Mouse (Mus musculus) stomach, postnatal 0 days (tissue): ENCODE data around the gene Mical2. TPM values are rescaled to one million over a fixed set of nuclear protein-coding genes. Genes with fewer than 3 reads are reported as not detected.

ENCODE experiments used
- ATAC-seq: fragments of 200-750 bp; cut with Nextera tagmentation; 2 replicates; pipeline ENCODE4 v1.8.0; 2017; ENCODE audit not compliant: low FRiP score, low TSS enrichment
- DNase-seq: peaks from one replicate; pipeline ENCODE4 v3.0.0-alpha.2; 2016; ENCODE audit warnings: low spot score
- H3K27ac ChIP-seq: fragments of 300-500 bp; sonication (generic); replicated peaks from 2 replicates; pipeline ENCODE4 v1.5.1; 2014; ENCODE audit warnings: mild to moderate bottlenecking, control low read depth
- H3K27me3 ChIP-seq: fragments of 300-500 bp; sonication (generic); 2 replicates; pipeline ENCODE4 v1.6.1; 2014; ENCODE audit warnings: low read length; ENCODE audit not compliant: control insufficient read depth, insufficient read depth
- H3K36me3 ChIP-seq: fragments of 300-500 bp; sonication (generic); 2 replicates; pipeline ENCODE4 v1.6.1; 2014; ENCODE audit warnings: low read length, mixed read lengths; ENCODE audit not compliant: control insufficient read depth, insufficient read depth
- H3K4me1 ChIP-seq: fragments of 300-500 bp; sonication (generic); replicated peaks from 2 replicates; pipeline ENCODE4 v1.6.1; 2014; ENCODE audit warnings: antibody characterized with exemption; ENCODE audit not compliant: control insufficient read depth, insufficient read depth
- H3K4me2 ChIP-seq: fragments of 300-500 bp; sonication (generic); replicated peaks from 2 replicates; pipeline ENCODE4 v1.6.1; 2014; ENCODE audit warnings: low read depth, mild to moderate bottlenecking, control low read depth, moderate library complexity
- H3K4me3 ChIP-seq: fragments of 300-500 bp; sonication (generic); 2 replicates; pipeline ENCODE4 v1.5.1; 2014; ENCODE audit warnings: low read depth, low read length, control low read depth
- H3K9ac ChIP-seq: fragments of 300-500 bp; sonication (generic); 2 replicates; pipeline ENCODE4 v1.6.1; 2014; ENCODE audit warnings: mild to moderate bottlenecking, low read length, control low read depth, mixed read lengths
- H3K9me3 ChIP-seq: fragments of 300-500 bp; sonication (generic); 2 replicates; pipeline ENCODE4 v1.6.1; 2016; ENCODE audit warnings: low read length; ENCODE audit not compliant: control insufficient read depth
- CTCF ChIP-seq: IDR thresholded peaks from 2 replicates; pipeline ENCODE4 v1.5.1; 2016; ENCODE audit warnings: antibody characterized with exemption, low read depth, mild to moderate bottlenecking, moderate library complexity
- EP300 ChIP-seq: optimal IDR thresholded peaks from 2 replicates; pipeline ENCODE3; 2016; ENCODE audit warnings: antibody characterized with exemption
- whole genome bisulfite sequencing: fragments of 180-500 bp; shearing (Covaris S2); extraction: QIAGEN DNeasy Blood & Tissue Kit; methylation state at CpG from one replicate; pipeline ENCODE4 v1.1.7; 2014; 5-methylcytosine and 5-hydroxymethylcytosine counted together
- polyA plus RNA-seq: library from polyadenylated mRNA; unstranded; fragments of >200 nt; fragmentation: Nextera tagmentation; extraction: Ambion mirVana; gene quantifications from 2 replicates; pipeline ENCODE4 v1.2.1, GENCODE M21; 2015

Mical2 gene
- polyA plus RNA-seq, 1 experiment from 2014 or later = 8.4 TPM

GRCm38 (mm10) chr7:112288352-112289107 lies 62.9 kb downstream of the Mical2 start:
- no peak for TF ChIP-seq CTCF
- no peak for TF ChIP-seq EP300
- Histone ChIP-seq H3K9me3 (no peaks in the 10 kb centered on the region), H3K4me1 (peaks cover 4% of the 10 kb centered on the region; the same call in 1 of the 2 replicates), H3K4me3 (no peak overlapping the region), H3K9ac (no peak overlapping the region), H3K4me2 (no peak overlapping the region), H3K27ac (peak overlapping the region; percentile 24; the same call in 1 of the 2 replicates), H3K36me3 (no peaks in the 10 kb centered on the region), H3K27me3 (no peaks in the 10 kb centered on the region)
- WGBS = 86% methylated on average over 5 of the region's 5 CpGs
- DNase-seq = peak; percentile 47
- peak; percentile 71 for ATAC-seq

- peak overlapping the region; percentile 30 for H3K27ac ChIP-seq
- peaks cover 4% of the 10 kb centered on the region; the same call in 1 of the 2 replicates for H3K4me1 ChIP-seq
- TF ChIP-seq EP300 = no peak
- TF ChIP-seq CTCF = no peak
- no peak overlapping the region for H3K4me3 ChIP-seq
- H3K4me2 ChIP-seq = no peak overlapping the region
- WGBS = 84% methylated on average over 5 of the region's 5 CpGs
- H3K27me3 ChIP-seq = no peaks in the 10 kb centered on the region
- no peaks in the 10 kb centered on the region for H3K36me3 ChIP-seq
- ATAC-seq (no peak), DNase-seq (no peak)
- no peaks in the 10 kb centered on the region for H3K9me3 ChIP-seq
- H3K9ac ChIP-seq = no peak overlapping the region
Measured at GRCm38 (mm10) chr7:112289514-112289913, 63.9 kb downstream of the Mical2 start.

- Histone ChIP-seq H3K27ac (peak overlapping the region; percentile 30; the same call in 1 of the 2 replicates), H3K9me3 (no peaks in the 10 kb centered on the region), H3K36me3 (no peaks in the 10 kb centered on the region), H3K27me3 (no peaks in the 10 kb centered on the region), H3K4me1 (peaks cover 4% of the 10 kb centered on the region; the same call in 1 of the 2 replicates), H3K4me2 (no peak overlapping the region), H3K4me3 (no peak overlapping the region), H3K9ac (no peak overlapping the region)
- 31% methylated on average over 4 of the region's 4 CpGs for WGBS
- DNase-seq (peak; percentile 29), ATAC-seq (no peak)
- no peak for TF ChIP-seq EP300
- TF ChIP-seq CTCF = no peak
Measured at GRCm38 (mm10) chr7:112289990-112290389, 64.3 kb downstream of the Mical2 start.

- whole genome bisulfite sequencing = 29% methylated on average over 7 of the region's 7 CpGs
- Histone ChIP-seq H3K36me3 (no peaks in the 10 kb centered on the region), H3K27me3 (no peaks in the 10 kb centered on the region), H3K9ac (no peak overlapping the region), H3K4me3 (no peak overlapping the region), H3K4me1 (0 out of 2 replicates have a peak, but pooled peaks cover 4% of the 10 kb centered on the region), H3K4me2 (no peak overlapping the region), H3K27ac (0 out of 2 replicates have a peak overlapping the region, but pooled peaks have one; percentile 8), H3K9me3 (no peaks in the 10 kb centered on the region)
- TF ChIP-seq EP300 (no peak), CTCF (no peak)
- peak; percentile 27 for DNase-seq
- peak; percentile 45 for ATAC-seq
Measured at GRCm38 (mm10) chr7:112293456-112294104, 67.9 kb downstream of the Mical2 start.

- DNase-seq (no peak), ATAC-seq (no peak)
- Histone ChIP-seq H3K9ac (no peak overlapping the region), H3K27me3 (no peaks in the 10 kb centered on the region), H3K27ac (no peak overlapping the region), H3K4me3 (no peak overlapping the region), H3K4me2 (no peak overlapping the region), H3K9me3 (no peaks in the 10 kb centered on the region), H3K4me1 (peaks cover 8% of the 10 kb centered on the region; the same call in 1 of the 2 replicates), H3K36me3 (no peaks in the 10 kb centered on the region)
- 73% methylated on average over 8 of the region's 8 CpGs for WGBS
- TF ChIP-seq EP300 = no peak
- no peak for TF ChIP-seq CTCF
Measured at GRCm38 (mm10) chr7:112295426-112296221, 70.0 kb downstream of the Mical2 start.
